In the genomic region with DNA sequence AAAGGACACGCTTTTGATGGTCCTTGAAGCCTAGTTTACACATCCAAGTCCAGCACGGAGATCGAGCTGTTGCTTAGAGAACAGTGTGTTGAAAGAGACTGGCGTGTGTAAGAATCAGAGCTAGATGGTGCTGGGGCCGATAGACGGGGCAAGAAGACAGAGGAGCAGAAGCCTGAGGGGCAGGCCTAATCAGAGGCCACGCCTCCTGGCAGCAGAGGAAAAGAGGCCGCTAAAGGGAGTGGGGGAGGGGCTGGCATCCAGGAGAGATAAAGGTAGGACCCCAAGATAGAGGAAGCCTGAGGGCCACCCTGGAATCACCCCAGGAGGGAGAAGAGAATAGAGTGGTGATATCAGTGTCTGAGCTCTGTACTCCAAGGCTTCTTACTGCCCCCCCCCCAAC, we compare ENCODE assay signal across 9 mouse cellular contexts. TPM values are rescaled to one million over a fixed set of nuclear protein-coding genes. Genes with fewer than 3 reads are reported as not detected.
DNase-seq lines count a peak whose midpoint lies in the region; ATAC-seq and TF ChIP-seq lines count a peak whose summit lies in the region.
"Had no signal": no experiment of that assay in that cellular context is flagged by ENCODE, and none has a peak within 500 bp of the region (broad histone marks: within the 10 kb centered on the region; RNA-seq: fewer than 3 reads in every experiment).

No protein-coding gene starts in this region.

- H3K9ac ChIP-seq in heart, embryonic 12.5 days = peak overlapping the region; percentile 1; the same call in 1 of the 2 replicates
- H3K9ac ChIP-seq in heart, embryonic 11.5 days (ENCODE audit: low read depth, low read length) = no peak overlapping the region
- no peak overlapping the region; the same call in 1 of the 2 replicates for H3K9ac ChIP-seq in intestine, postnatal 0 days (ENCODE audit: low read depth, low read length)

- peaks cover 32% of the 10 kb centered on the region for H3K4me1 ChIP-seq in heart, embryonic 12.5 days (replicated peaks)
- peaks cover 24% of the 10 kb centered on the region for H3K4me1 ChIP-seq in heart, embryonic 11.5 days (ENCODE audit: control insufficient read depth, insufficient read depth, low read length)
- H3K4me1 ChIP-seq in testis, adult 2 months (ENCODE audit: control insufficient read depth, insufficient read depth, low read length) = peaks cover 20% of the 10 kb centered on the region
- no peaks in the 10 kb centered on the region; the same call in 1 of the 2 replicates for H3K4me1 ChIP-seq in intestine, postnatal 0 days (replicated peaks; ENCODE audit: control insufficient read depth, insufficient read depth, low read length)

- ATAC-seq in heart, embryonic 12.5 days (ENCODE audit: insufficient number of reproducible peaks, low FRiP score) = peak; percentile 37; the same call in 1 of the 2 replicates
- no peak for ATAC-seq in heart, embryonic 11.5 days (replicated peaks; ENCODE audit: insufficient number of reproducible peaks, low FRiP score, low TSS enrichment)
- ATAC-seq in intestine, postnatal 0 days = 0 out of 2 replicates have a peak, but pooled peaks have one; percentile 7

- TF ChIP-seq CTCF in testis, adult 2 months (IDR thresholded peaks at IDR 0.05; ENCODE audit: control insufficient read depth, insufficient read depth, insufficient replicate concordance, low read depth, low read length) = no peak
- TF ChIP-seq CTCF in intestine, postnatal 0 days (IDR thresholded peaks at IDR 0.05; ENCODE audit: low read depth) = no peak

- intact Hi-C loops in left cerebral cortex, postnatal 25 days (cut with DNase I) = no loop called here

- no peak overlapping the region for H3K27ac ChIP-seq in heart, embryonic 12.5 days (ENCODE audit: poor library complexity, severe bottlenecking)
- no peak overlapping the region for H3K27ac ChIP-seq in heart, embryonic 11.5 days (ENCODE audit: low read depth, low read length)
- H3K27ac ChIP-seq in testis, adult 2 months (ENCODE audit: control insufficient read depth, insufficient read depth, low read depth, low read length) = peak overlapping the region; percentile 7; the same call in 1 of the 2 replicates
- no peak overlapping the region for H3K27ac ChIP-seq in intestine, postnatal 0 days (ENCODE audit: low read depth, low read length)

- no peak overlapping the region for H3K4me3 ChIP-seq in heart, embryonic 12.5 days
- no peak overlapping the region for H3K4me3 ChIP-seq in heart, embryonic 11.5 days (ENCODE audit: low read depth, low read length)
- no peak overlapping the region for H3K4me3 ChIP-seq in testis, adult 2 months (ENCODE audit: control insufficient read depth, low read depth, low read length)
- no peak overlapping the region for H3K4me3 ChIP-seq in intestine, postnatal 0 days (ENCODE audit: low read depth, low read length)

- no peaks in the 10 kb centered on the region for H3K36me3 ChIP-seq in heart, embryonic 12.5 days
- no peaks in the 10 kb centered on the region for H3K36me3 ChIP-seq in heart, embryonic 11.5 days (ENCODE audit: control insufficient read depth, insufficient read depth, low read length)
- no peaks in the 10 kb centered on the region for H3K36me3 ChIP-seq in testis, adult 2 months (ENCODE audit: control insufficient read depth, insufficient read depth, low read length)
- no peaks in the 10 kb centered on the region for H3K36me3 ChIP-seq in intestine, postnatal 0 days (ENCODE audit: control insufficient read depth, insufficient read depth)

- 9% methylated on average over 8 of the region's 8 CpGs for WGBS in heart, embryonic 12.5 days
- WGBS in heart, embryonic 11.5 days (ENCODE audit: insufficient replicate concordance) = 10% methylated on average over 8 of the region's 8 CpGs
- 19% methylated on average over 8 of the region's 8 CpGs for WGBS in intestine, postnatal 0 days

- H3K4me2 ChIP-seq in heart, embryonic 12.5 days = peak overlapping the region; percentile 31
- H3K4me2 ChIP-seq in heart, embryonic 11.5 days = no peak overlapping the region
- peak overlapping the region; percentile 7; the same call in 1 of the 2 replicates for H3K4me2 ChIP-seq in intestine, postnatal 0 days (replicated peaks; ENCODE audit: low read depth)

- H3K9me3 ChIP-seq in heart, embryonic 12.5 days (replicated peaks) = no peaks in the 10 kb centered on the region
- no peaks in the 10 kb centered on the region for H3K9me3 ChIP-seq in heart, embryonic 11.5 days (replicated peaks; ENCODE audit: control insufficient read depth, low read length)
- H3K9me3 ChIP-seq in intestine, postnatal 0 days (ENCODE audit: control insufficient read depth) = no peaks in the 10 kb centered on the region

- DNase-seq in testis, postnatal 10 days (ENCODE audit: low spot score) = no peak
- DNase-seq in left cerebral cortex, adult 11 months (ENCODE audit: low spot score) = no peak
- no peak for DNase-seq in layer of hippocampus, postnatal 10 days (ENCODE audit: low spot score in 2 of 2)
- no peak for DNase-seq in left cerebral cortex, postnatal 25 days (ENCODE audit: low spot score in 2 of 2)
- DNase-seq: spleen, adult 18-20 months had no signal

- peaks cover 39% of the 10 kb centered on the region for H3K27me3 ChIP-seq in heart, embryonic 12.5 days (replicated peaks)
- peaks cover 25% of the 10 kb centered on the region for H3K27me3 ChIP-seq in heart, embryonic 11.5 days (ENCODE audit: control insufficient read depth, insufficient read depth, low read length)
- no peaks in the 10 kb centered on the region for H3K27me3 ChIP-seq in testis, adult 2 months (ENCODE audit: control insufficient read depth, insufficient read depth, low read length)
- peaks cover 12% of the 10 kb centered on the region; the same call in 1 of the 2 replicates for H3K27me3 ChIP-seq in intestine, postnatal 0 days (replicated peaks; ENCODE audit: control insufficient read depth, insufficient read depth, low read length)

- TF ChIP-seq POLR2A in testis, adult 2 months (IDR thresholded peaks at IDR 0.05; ENCODE audit: control insufficient read depth, low read depth, low read length) = no peak

RNA-seq across cellular contexts. Expression of a gene that starts 34.7 kb away (rescaled TPM):
- polyA plus RNA-seq in heart, embryonic 12.5 days (2016; fragmentation: Nextera tagmentation; extraction: Ambion mirVana) = 151 and 154 TPM in 2 replicates
- 172 and 186 TPM in 2 replicates for polyA plus RNA-seq in heart, embryonic 11.5 days (2014; fragmentation: Nextera tagmentation; extraction: Ambion mirVana)
- polyA plus RNA-seq in testis, adult 2 months (2012; rRNA removed) = 49.4 and 49.9 TPM in 2 replicates
- polyA plus RNA-seq in intestine, postnatal 0 days (2015; fragmentation: Nextera tagmentation; extraction: Ambion mirVana) = 121 and 126 TPM in 2 replicates
- 100 to 1,000 TPM; 202 to 240 TPM for total RNA-seq in layer of hippocampus, postnatal 10 days (2021)
- total RNA-seq in left cerebral cortex, postnatal 25 days (2021) = 100 to 1,000 TPM; 258 to 270 TPM

RNA-seq across cellular contexts. Expression of a gene that starts 46.0 kb away (rescaled TPM):
- polyA plus RNA-seq in heart, embryonic 12.5 days (2016; fragmentation: Nextera tagmentation; extraction: Ambion mirVana) = 2,134 and 2,138 TPM in 2 replicates
- polyA plus RNA-seq in heart, embryonic 11.5 days (2014; fragmentation: Nextera tagmentation; extraction: Ambion mirVana) = 1,752 and 1,771 TPM in 2 replicates
- polyA plus RNA-seq in testis, adult 2 months (2012; rRNA removed) = 117 and 148 TPM in 2 replicates
- polyA plus RNA-seq in intestine, postnatal 0 days (2015; fragmentation: Nextera tagmentation; extraction: Ambion mirVana) = 2,194 and 2,204 TPM in 2 replicates
- total RNA-seq in layer of hippocampus, postnatal 10 days (2021) = 100 to 1,000 TPM; 688 to 834 TPM
- total RNA-seq in left cerebral cortex, postnatal 25 days (2021) = 1,000 to 10,000 TPM; 1,203 to 1,264 TPM

Comparison
In these comparisons a context has a peak if more than half of its experiments do, and no peak if none do; other contexts are left out.
1. RNA of a gene that starts 46.0 kb away (polyA plus RNA-seq): 2,194 to 2,204 TPM in intestine, postnatal 0 days, 2,134 to 2,138 TPM in heart, embryonic 12.5 days and 1,752 to 1,771 TPM in heart, embryonic 11.5 days; 117 to 148 TPM in testis, adult 2 months; every median in the first group is over 10 times any median in the second.